Mouse (Mus musculus): ENCODE measurements around the gene Fbxo46. TPM values are rescaled to one million over a fixed set of nuclear protein-coding genes. Genes with fewer than 3 reads are reported as not detected.
A peak's percentile ranks its signal among the peaks of the same experiment; 100 is the strongest.

Fbxo46 gene
- total and polyA plus RNA-seq, 3 experiments = 10.1 to 13.7 TPM; not detected in 1

DNA sequence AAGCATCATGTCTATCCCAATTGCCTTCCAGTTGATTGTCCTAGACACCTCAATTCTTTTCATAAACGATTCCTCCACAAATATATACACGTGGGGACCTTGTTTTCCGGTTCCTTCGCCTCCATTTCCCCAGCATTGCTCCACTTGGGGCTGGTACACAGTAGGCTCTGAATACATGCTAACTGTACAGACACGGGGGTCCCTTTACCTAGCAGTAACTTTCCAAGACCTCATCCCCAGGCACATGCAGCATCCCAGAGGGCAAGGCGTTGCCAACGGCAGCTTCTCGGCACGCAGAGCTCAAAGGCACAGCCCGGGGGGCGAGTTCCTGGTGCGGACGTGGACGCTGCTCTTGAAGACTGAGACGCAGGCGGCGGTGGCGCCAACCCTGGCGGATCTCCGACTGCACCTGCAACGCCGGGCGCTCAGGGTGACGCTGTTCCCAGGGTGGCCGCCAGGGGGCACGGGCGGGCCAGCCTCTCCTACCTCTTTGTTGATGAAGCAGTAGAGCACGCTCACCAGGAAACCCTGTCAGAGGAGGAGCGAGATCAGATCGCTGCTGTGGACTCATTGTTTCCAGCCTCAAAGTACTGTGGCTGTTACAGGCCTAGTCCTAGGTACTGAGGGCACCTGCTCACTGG is 37.6 kb downstream of the Fbxo46 start:
- Histone ChIP-seq H3K4me1 (ENCODE audit: control insufficient read depth in 1 of 2, insufficient read depth in 2 of 2, low read length in 2 of 2) (peaks cover 0 to 6% of the 10 kb centered on the region in 2 experiments; a peak in 1 of 4 replicates), H3K79me2 (ENCODE audit: control insufficient read depth, insufficient read depth, low read length, poor library complexity) (no peaks in the 10 kb centered on the region), H3K4me3 (ENCODE audit: control insufficient read depth in 1 of 2, insufficient read depth in 1 of 2, low read depth in 2 of 2, low read length in 2 of 2) (peak overlapping the region; percentile 5 to 35; a peak in 2 of 4 replicates), H3K27me3 (ENCODE audit: control insufficient read depth in 1 of 2, insufficient read depth in 2 of 2, low read length in 2 of 2) (no peaks in the 10 kb centered on the region), H3K36me3 (ENCODE audit: control insufficient read depth in 1 of 2, insufficient read depth in 2 of 2, low read length in 2 of 2) (peaks cover 0 to 3% of the 10 kb centered on the region in 2 experiments; a peak in 2 of 4 replicates), H3K9ac (ENCODE audit: control insufficient read depth, low read depth, low read length, poor library complexity, severe bottlenecking) (peak overlapping the region; percentile 62), H3K27ac (ENCODE audit: control insufficient read depth, low read depth, low read length) (0 out of 2 replicates have a peak overlapping the region, but pooled peaks have one; percentile 13), H3K9me3 (replicated peaks; ENCODE audit: insufficient read depth, low read length) (no peaks in the 10 kb centered on the region)
- DNase-seq (ENCODE audit: low read depth, low spot score) = peak; percentile 91
- TF ChIP-seq ETS1 (IDR thresholded peaks at IDR 0.05; ENCODE audit: low read depth, low read length) (no peak), HCFC1 (IDR thresholded peaks at IDR 0.05; ENCODE audit: low read depth, low read length) (peak; percentile 60), RCOR1 (IDR thresholded peaks at IDR 0.05; ENCODE audit: low read depth, low read length) (no peak), TAL1 (IDR thresholded peaks at IDR 0.05; ENCODE audit: low read length) (no peak), MAX (IDR thresholded peaks at IDR 0.05; ENCODE audit: low read length) (peak; percentile 47; the same call in 1 of the 2 replicates), GABPA (IDR thresholded peaks at IDR 0.05; ENCODE audit: low read depth, low read length) (no peak), UBTF (IDR thresholded peaks at IDR 0.05; ENCODE audit: borderline replicate concordance, insufficient read depth, low read depth, low read length) (no peak), TBP (IDR thresholded peaks at IDR 0.05; ENCODE audit: low read depth, low read length) (no peak), USF1 (IDR thresholded peaks at IDR 0.05; ENCODE audit: low read depth, low read length) (no peak), MAZ (IDR thresholded peaks at IDR 0.05; ENCODE audit: low read depth, low read length) (0 out of 2 replicates have a peak, but pooled peaks have one; percentile 15), RAD21 (IDR thresholded peaks at IDR 0.05; ENCODE audit: low read depth, low read length) (peak; percentile 72), ZNF384 (IDR thresholded peaks at IDR 0.05; ENCODE audit: low read depth, low read length) (no peak), ELF1 (IDR thresholded peaks at IDR 0.05; ENCODE audit: low read depth, low read length) (peak; percentile 44; the same call in 1 of the 2 replicates), NELFE (IDR thresholded peaks at IDR 0.05; ENCODE audit: low read depth, low read length) (no peak), CHD2 (IDR thresholded peaks at IDR 0.05; ENCODE audit: low read length) (no peak), POLR2AphosphoS5 (IDR thresholded peaks at IDR 0.05; ENCODE audit: borderline replicate concordance, low read depth, low read length) (no peak), MYB (IDR thresholded peaks at IDR 0.05; ENCODE audit: low read depth, low read length) (no peak; the same call in 1 of the 2 replicates), GATA1 (IDR thresholded peaks at IDR 0.05; ENCODE audit: low read depth, low read length) (no peak), MYC (IDR thresholded peaks at IDR 0.05; ENCODE audit: low read depth, low read length) (peak; percentile 47; the same call in 1 of the 2 replicates), MEF2A (IDR thresholded peaks at IDR 0.05; ENCODE audit: extremely low read depth, insufficient replicate concordance, low read depth, low read length, poor library complexity, severe bottlenecking) (no peak), CTCF (IDR thresholded peaks at IDR 0.05 in 2 of 3, conservative IDR thresholded peaks at IDR 0.05 in 1 of 3; ENCODE audit: control insufficient read depth in 1 of 3, insufficient read depth in 1 of 3, low read depth in 2 of 3, low read length in 3 of 3, poor library complexity in 1 of 3, severe bottlenecking in 1 of 3) (peak; percentile 93 to 97 (median 93)), SMC3 (IDR thresholded peaks at IDR 0.05; ENCODE audit: low read depth, low read length) (peak; percentile 90), EP300 (IDR thresholded peaks at IDR 0.05; ENCODE audit: low read depth in 1 of 2, low read length in 2 of 2) (no peak), ZC3H11A (IDR thresholded peaks at IDR 0.05; ENCODE audit: low read depth, low read length) (peak; percentile 55), NRF1 (IDR thresholded peaks at IDR 0.05; ENCODE audit: insufficient read depth, low read depth, low read length, poor library complexity, severe bottlenecking) (no peak; the same call in 1 of the 2 replicates), BHLHE40 (IDR thresholded peaks at IDR 0.05; ENCODE audit: borderline replicate concordance, low read depth, low read length) (peak; percentile 25; the same call in 1 of the 2 replicates), ZMIZ1 (IDR thresholded peaks at IDR 0.05; ENCODE audit: low read depth, low read length) (no peak), CHD1 (IDR thresholded peaks at IDR 0.05; ENCODE audit: low read depth, low read length) (no peak), KAT2A (conservative IDR thresholded peaks at IDR 0.05; ENCODE audit: low read depth, low read length) (no peak), MAFK (IDR thresholded peaks at IDR 0.05; ENCODE audit: borderline replicate concordance, low read depth, low read length) (no peak), POLR2A (IDR thresholded peaks at IDR 0.05; ENCODE audit: control insufficient read depth in 1 of 2, insufficient read depth in 1 of 2, low read depth in 1 of 2, low read length in 2 of 2, poor library complexity in 1 of 2) (peak in 1 of 2 experiments; percentile 25; a peak in 1 of 4 replicates), SIN3A (IDR thresholded peaks at IDR 0.05; ENCODE audit: low read length) (peak; percentile 92), POLR2AphosphoS2 (IDR thresholded peaks at IDR 0.05; ENCODE audit: low read length) (no peak), MXI1 (IDR thresholded peaks at IDR 0.05; ENCODE audit: low read depth, low read length) (peak; percentile 82), TCF12 (IDR thresholded peaks at IDR 0.05; ENCODE audit: low read depth, low read length) (0 out of 2 replicates have a peak, but pooled peaks have one; percentile 43), ZKSCAN1 (IDR thresholded peaks at IDR 0.05; ENCODE audit: low read depth, low read length) (no peak)
